Mouse (Mus musculus) adrenal gland, adult 2 months (tissue): ENCODE results near the gene Comt. TPM values are rescaled to one million over a fixed set of nuclear protein-coding genes. Genes with fewer than 3 reads are reported as not detected.
A peak's percentile ranks its signal among the peaks of the same experiment; 100 is the strongest.

Source experiments
- DNase-seq: peaks from one replicate; pipeline ENCODE4 v3.0.0; 2021
- polyA plus RNA-seq: library from polyadenylated mRNA; depleted of rRNA; stranded (reverse); fragments of >200 nt; gene quantifications from 2 replicates; pipeline ENCODE4 v1.2.3, GENCODE M21; 2012
- total RNA-seq, 2 experiments: library from RNA; stranded (reverse); gene quantifications; 2 replicates each; pipeline ENCODE4 v1.2.3; 2021

Gene Comt
- total and polyA plus RNA-seq, 3 experiments = 203 to 432 (median 288) TPM

GRCm38 (mm10) chr16:18436128-18436527 is 9.5 kb upstream of the Comt start:
- DNase-seq = no peak

- peak; percentile 82 for DNase-seq
Measured at GRCm38 (mm10) chr16:18433341-18433920, 6.8 kb upstream of the Comt start.

- no peak for DNase-seq
Measured at GRCm38 (mm10) chr16:18430641-18431212, 4.1 kb upstream of the Comt start.

GRCm38 (mm10) chr16:18429641-18430040 is 3.0 kb upstream of the Comt start:
- no peak for DNase-seq

- no peak for DNase-seq
Measured at GRCm38 (mm10) chr16:18428516-18429042, 1.9 kb upstream of the Comt start.

- no peak for DNase-seq
Measured at GRCm38 (mm10) chr16:18428011-18428515, 1.4 kb upstream of the Comt start.

- DNase-seq = peak; percentile 91
Measured at GRCm38 (mm10) chr16:18426215-18426791, 349 bp downstream of the Comt start, which contains the start of gene Txnrd2. Gene Txnrd2 (plus strand): TSS chr16:18426384.

GRCm38 (mm10) chr16:18425475-18426214 is 1.0 kb downstream of the Comt start:
- no peak for DNase-seq

- DNase-seq = no peak
Measured at GRCm38 (mm10) chr16:18424364-18425045, 2.1 kb downstream of the Comt start.

- DNase-seq = no peak
Measured at GRCm38 (mm10) chr16:18423915-18424265, 2.8 kb downstream of the Comt start.

- DNase-seq = peak; percentile 14
Measured at GRCm38 (mm10) chr16:18423203-18423914, 3.3 kb downstream of the Comt start.

- DNase-seq = peak; percentile 8
Measured at GRCm38 (mm10) chr16:18420571-18420970, 6.1 kb downstream of the Comt start.

GRCm38 (mm10) chr16:18419603-18420026 is 7.0 kb downstream of the Comt start:
- DNase-seq = no peak

- no peak for DNase-seq
Measured at GRCm38 (mm10) chr16:18418756-18419602, 7.7 kb downstream of the Comt start.

GRCm38 (mm10) chr16:18417491-18417890 is 9.2 kb downstream of the Comt start:
- no peak for DNase-seq

- DNase-seq = no peak
Measured at GRCm38 (mm10) chr16:18416837-18417236, 9.8 kb downstream of the Comt start.

- peak; percentile 87 for DNase-seq
Measured at GRCm38 (mm10) chr16:18416094-18416761, 10.4 kb downstream of the Comt start.

- DNase-seq = no peak
Measured at GRCm38 (mm10) chr16:18413032-18413816, 13.4 kb downstream of the Comt start.
